Mouse (Mus musculus) kidney, adult 18-20 months (tissue): ENCODE data around the gene Cfap69.

Experiments used
- DNase-seq: peaks from one replicate; pipeline ENCODE4 v3.0.0; 2021

Gene Cfap69

GRCm38 (mm10) chr5:5648817-5649569 is 15.0 kb downstream of the Cfap69 start:
- no peak for DNase-seq

DNA sequence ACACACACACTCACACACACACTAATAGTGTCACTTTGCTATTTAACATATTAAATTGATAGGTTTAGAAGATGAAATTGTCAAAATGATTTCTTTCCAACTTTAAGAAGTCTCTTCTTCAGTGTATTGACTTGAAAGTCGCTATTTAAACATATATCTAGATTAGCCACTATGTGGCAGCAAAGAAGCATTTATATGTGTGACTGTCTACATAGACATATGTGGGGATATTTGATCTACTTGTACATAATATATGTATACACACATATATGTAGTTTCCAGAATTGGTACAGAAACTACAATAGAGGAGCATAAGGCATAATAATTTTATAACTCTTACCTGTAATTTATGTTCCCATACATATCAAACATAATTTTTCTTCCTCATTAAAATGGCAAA is 17.9 kb downstream of the Cfap69 start:
- DNase-seq, result no peak

- no peak for DNase-seq
Measured at GRCm38 (mm10) chr5:5638496-5638895, 25.5 kb downstream of the Cfap69 start.

DNA sequence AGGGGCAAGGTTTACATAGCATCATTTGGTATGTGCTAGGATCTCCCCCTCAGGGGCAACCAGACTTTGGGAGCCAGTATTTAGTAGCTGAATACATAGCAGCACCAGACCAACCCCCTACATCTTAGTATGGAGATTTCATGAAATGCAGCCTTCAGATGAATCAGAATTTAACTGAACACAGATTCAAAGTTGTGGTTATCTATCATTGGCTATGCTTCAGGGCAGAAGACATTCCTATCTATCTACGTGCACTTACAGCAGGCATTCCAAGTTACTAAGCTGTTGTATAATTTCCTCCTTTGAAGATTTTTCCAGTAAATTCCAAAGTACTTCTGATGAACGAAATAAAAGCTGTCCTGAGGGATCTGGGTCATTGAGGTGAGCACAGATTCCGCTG is 38.5 kb downstream of the Cfap69 start:
- no peak for DNase-seq

- DNase-seq, result no peak
Measured at GRCm38 (mm10) chr5:5618329-5618728, 45.7 kb downstream of the Cfap69 start.

GRCm38 (mm10) chr5:5610540-5610939 is 53.5 kb downstream of the Cfap69 start:
- DNase-seq, result no peak

- no peak for DNase-seq
Measured at GRCm38 (mm10) chr5:5587686-5588085, 76.4 kb downstream of the Cfap69 start.

GRCm38 (mm10) chr5:5573749-5574317 is 90.2 kb downstream of the Cfap69 start, which contains the start of gene Gm8773:
Gene Gm8773, plus strand, starts transcription at chr5:5573799.
- no peak for DNase-seq

GRCm38 (mm10) chr5:5562435-5562834 is 101.6 kb downstream of the Cfap69 start:
- no peak for DNase-seq

DNA sequence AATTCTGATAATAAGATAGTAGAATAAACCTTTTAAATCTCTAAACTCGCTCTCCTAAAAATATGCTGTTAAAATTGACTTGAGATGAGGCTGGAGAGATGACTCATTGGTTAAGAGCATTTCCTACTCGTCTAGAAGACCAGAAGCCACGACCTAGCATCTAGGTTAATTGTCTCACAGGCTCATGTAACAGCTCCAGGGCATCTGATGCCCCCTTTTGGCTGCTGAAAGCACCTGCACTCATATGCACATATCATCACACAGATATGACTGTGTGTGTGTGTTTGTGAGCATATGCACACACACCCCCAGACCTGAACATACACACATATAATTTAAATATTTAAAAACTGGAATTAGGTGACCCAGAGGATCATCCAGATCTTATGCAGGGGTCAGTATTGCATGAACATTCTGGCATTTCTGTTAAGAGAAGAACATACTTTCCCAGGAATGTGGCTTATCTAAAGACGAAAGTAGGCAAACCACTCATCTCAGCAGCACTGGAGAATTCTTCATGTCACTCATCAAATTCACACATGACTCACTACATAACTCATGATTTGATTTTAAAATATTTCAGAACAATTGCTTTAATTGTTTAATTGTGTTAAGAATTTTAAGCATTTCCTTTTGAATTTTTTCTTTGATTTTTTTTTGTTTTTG is 102.9 kb downstream of the Cfap69 start:
- no peak for DNase-seq

- DNase-seq, result no peak
Measured at GRCm38 (mm10) chr5:5559798-5560197, 104.2 kb downstream of the Cfap69 start.

- peak; percentile 92 for DNase-seq
Measured at GRCm38 (mm10) chr5:5559079-5559740, 104.8 kb downstream of the Cfap69 start, which contains the start of gene Gtpbp10. Gene Gtpbp10, minus strand, starts transcription at chr5:5559538.

- no peak for DNase-seq
Measured at GRCm38 (mm10) chr5:5551110-5551509, 112.9 kb downstream of the Cfap69 start.

DNA sequence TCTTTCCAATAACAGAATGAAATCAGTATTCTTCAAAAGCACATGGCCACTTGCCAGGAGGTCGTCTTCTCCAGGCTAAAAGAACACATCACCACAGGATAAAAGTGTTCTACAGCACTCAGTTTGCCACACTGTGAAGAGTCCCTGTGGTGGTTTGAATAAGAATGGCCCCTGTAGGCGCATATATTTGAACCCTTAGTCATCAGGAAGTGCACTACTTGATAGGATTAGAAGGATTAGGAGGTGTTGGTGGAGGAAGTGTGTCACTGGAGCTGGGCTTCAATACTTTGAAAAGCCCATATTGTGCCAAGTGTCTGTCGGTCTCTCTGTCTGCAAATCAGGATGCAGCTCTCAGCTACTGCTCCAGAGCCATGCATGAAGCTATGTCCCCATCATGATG is 123.7 kb downstream of the Cfap69 start:
- DNase-seq, result no peak

DNA sequence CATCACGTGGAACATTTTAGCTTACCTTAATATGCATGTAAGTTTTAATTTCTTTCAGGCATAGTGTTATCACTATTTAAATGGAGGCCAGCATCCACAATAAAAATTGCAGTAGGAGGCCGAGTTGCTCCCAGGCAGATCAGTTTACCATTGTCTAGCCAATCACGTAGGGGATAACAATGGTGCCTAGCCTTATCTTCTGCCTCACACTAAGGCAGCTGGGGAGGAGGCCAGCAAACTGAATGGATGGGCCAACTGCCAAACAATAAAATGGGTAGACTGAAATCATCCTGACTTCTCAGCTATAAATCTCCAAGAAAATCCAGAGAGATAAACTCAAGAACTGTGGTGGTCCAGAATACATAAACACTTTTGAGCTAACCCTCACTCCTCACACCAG is 124.3 kb downstream of the Cfap69 start:
- DNase-seq, result no peak

GRCm38 (mm10) chr5:5536131-5536530 is 127.9 kb downstream of the Cfap69 start:
- no peak for DNase-seq

- peak; percentile 52 for DNase-seq
Measured at GRCm38 (mm10) chr5:5533656-5534420, 130.2 kb downstream of the Cfap69 start.
